Mouse (Mus musculus): ENCODE measurements around the gene M6pr.

M6pr gene

DNA sequence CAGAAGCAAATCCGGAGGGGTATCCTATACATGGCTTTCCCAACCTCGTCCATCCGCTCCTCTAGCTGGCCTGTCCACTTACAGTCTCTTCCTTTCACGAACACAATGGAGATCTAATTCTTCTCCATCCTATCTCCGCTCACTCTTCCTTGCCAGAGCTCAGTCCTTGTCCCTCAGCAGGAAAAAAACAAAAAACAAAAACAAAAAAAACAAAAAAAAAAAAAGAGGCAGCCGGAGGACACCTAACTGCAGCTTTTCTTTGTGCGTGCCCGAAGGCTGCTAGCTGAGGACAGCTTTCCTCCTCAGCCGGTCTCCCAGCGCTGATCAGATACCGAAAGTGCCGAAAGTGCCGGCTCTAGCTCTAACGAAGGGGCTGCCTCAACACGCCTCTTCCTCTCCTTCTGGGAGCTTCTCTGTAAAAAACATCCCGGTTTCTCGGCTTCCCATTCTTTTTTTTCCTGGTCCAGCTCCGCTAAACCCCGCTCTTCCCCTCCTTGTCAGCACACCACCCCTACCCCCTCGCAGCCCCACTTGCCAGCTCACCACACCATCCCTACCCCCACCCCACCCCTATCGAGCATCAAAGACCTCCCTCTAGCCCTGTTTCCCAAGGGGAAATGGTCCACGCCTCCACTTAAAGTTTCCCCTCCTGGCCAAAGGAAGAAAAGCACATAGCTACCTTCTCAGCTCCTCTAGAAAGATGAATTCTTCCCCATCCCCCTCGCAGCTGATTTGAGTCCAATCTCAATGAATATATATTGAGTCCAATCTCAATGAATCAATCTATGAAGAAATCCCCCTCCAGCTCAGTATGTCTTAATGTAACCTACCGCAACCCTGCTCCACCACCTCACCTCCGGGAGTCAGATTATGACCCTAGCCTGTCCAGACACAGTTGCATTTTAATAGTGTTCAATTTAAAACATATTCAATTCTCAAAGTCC, 11.0 kb upstream of the M6pr start:
- in situ Hi-C loops (cut with MboI, MseI): no loop called here

- in situ Hi-C loops (cut with MboI, MseI): no loop called here
Observed at GRCm38 (mm10) chr6:122298223-122298609, 10.3 kb upstream of the M6pr start.

GRCm38 (mm10) chr6:122299621-122300133, 8.8 kb upstream of the M6pr start:
- in situ Hi-C loops (cut with MboI, MseI): no loop called here

GRCm38 (mm10) chr6:122302121-122302520, 6.4 kb upstream of the M6pr start:
- in situ Hi-C loops (cut with MboI, MseI): no loop called here

DNA sequence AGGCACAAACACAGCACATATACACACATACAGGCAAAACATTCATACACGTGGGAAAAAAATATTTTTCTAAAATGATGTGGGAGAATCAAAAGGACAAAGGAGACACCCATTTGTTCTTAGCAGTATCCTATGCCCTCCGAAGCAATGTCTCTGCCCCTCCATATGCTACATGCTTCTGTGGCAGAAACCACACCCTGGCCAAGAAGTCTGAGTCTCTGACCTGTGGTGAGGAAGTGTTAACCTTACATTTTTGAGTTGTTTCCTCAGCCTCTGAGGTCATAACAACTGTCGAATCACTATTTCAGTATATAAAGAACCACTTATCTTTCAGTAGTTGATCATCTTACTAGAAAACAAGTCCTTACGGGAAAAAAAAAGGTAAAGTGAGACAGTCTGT, 5.9 kb upstream of the M6pr start:
- in situ Hi-C loops (cut with MboI, MseI): no loop called here

GRCm38 (mm10) chr6:122303526-122303925, 5.0 kb upstream of the M6pr start:
- in situ Hi-C loops (cut with MboI, MseI): no loop called here

DNA sequence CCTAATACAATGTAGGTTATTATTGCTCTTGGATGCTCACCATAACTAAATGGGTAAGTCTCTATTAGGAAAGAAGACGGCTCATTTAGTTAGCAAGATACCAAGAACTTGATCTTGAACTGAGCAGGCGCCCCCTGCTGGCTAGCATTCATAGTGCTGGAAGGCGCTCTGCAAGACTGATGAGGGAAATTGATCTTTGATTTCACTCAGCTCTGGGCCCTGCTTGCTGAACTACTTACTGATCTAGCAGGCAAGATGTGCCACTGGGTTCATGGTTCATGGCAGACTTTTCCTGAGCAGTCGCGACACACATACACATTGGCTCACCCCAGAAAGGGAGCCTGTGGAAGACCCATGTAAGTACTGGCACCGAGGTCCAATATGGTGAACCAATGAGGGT, 4.2 kb upstream of the M6pr start:
- in situ Hi-C loops (cut with MboI, MseI): no loop called here

DNA sequence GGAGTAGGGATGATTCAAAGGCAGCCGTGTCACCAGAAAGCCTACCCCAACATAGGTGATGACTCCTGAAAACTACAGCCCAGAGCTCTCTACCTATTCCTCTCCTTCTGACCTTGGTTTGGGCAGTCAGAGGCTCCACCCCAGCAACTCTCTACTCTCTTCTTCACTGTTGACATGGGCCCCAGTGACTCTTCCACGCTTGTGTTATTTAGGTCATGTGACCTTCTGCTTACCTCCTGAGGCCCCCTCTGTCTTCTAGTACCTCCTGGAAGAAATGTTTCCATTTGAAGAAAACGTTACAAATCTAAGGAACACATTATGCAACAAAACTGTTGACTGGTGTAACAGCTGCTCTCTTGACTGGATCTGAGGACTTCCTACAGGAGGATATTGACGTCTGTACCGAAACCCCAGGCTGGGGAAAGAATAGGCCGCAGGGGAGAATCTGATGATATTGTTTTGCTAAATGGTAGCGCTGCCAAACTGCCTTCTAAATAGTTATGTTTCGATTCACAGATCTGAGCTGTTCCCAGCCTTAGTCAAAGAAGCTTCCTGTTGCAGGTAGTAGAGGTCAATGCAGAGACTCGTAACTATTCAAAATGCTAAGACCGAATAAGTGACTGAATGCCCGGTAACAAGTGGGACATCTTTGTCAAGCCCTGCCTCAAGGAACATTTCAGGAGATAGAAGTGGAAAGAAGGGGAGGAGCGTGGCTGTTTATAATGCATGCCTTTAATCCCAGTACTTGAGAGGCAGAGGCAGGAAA, 3.5 kb upstream of the M6pr start:
- in situ Hi-C loops (cut with MboI, MseI): loop anchor here (5.0 kb wide), 1 partner anchor 48 kb away; no protein-coding TSS in a partner anchor

GRCm38 (mm10) chr6:122306707-122307106, 1.8 kb upstream of the M6pr start:
- in situ Hi-C loops (cut with MboI, MseI): loop anchor here (5.0 kb wide), 1 partner anchor 49 kb away; no protein-coding TSS in a partner anchor

DNA sequence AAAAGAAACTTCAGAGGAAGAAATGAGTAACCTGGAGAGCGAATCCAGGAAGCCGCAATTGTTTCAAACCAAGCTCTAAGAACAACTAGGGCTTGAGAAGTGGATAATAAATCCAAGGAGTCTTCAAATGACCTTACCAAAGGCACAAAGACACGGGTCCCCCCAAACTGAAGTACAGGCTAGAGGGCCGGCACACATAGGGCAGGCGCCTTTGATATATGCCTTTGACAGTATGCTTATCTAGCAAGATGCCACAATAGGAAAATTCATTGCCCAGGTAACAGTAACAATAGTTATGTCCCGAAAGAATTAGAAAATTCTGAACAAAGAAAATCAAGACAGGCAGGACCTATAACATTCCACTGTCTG, 400 bp upstream of the M6pr start:
- in situ Hi-C loops (cut with MboI, MseI): loop anchor here (5.0 kb wide), 1 partner anchor 51 kb away; no protein-coding TSS in a partner anchor

DNA sequence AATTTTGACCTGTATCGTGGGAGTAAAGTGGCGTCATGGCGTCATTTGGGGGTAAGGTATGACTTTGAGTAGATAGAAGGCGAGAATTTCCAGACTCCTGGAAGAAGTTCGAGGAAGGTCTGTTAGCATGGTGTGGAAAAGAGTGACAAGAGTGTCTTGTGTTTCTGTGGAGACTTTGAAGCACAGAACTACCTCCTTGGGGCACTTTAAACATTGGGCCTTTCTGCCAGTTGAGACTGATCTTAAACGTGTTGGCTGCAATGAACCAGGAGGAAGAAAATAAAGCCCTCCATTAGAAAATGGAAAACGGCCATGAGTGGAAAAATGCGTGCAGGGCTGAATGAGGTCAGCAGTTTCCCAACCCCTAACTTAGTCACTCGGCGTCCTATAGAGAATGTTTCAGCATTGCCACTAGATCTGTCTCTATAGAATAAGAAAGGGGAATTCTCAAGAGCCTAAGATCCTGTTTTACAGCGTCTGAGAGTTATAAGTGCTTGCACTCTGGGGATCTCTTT, 983 bp downstream of the M6pr start:
- in situ Hi-C loops (cut with MboI, MseI): loop anchor here (5.0 kb wide), 1 partner anchor 52 kb away; no protein-coding TSS in a partner anchor

DNA sequence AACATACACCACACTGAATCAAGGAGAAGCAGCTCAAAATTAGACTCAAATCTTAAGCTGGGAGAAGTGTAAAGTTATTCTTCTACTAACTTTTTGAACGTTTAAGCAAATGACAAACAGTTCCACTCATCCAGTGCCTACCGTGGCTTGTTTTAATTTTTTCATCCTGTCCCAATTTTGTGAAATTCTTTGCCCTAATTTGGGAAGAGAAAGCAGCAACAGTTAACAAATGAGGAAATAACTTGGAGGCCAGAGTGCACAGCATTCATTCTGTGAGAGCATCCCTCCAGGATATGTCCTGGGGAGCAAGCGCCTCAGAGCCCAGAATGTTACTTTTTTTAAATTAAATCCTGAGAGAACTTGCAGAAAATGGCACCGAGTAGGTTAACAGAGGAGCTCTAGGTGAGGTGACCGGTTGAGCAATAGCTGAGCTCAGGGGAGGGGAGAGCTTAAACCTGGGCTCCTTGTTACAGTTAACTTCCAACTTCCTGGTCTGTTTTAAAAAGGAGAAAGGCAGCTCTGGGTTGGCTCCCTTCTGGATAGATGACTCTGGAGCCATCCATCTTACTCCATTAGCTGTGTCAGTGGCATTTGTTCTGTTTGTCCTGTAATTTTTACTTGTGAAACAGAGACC, 1.8 kb downstream of the M6pr start:
- in situ Hi-C loops (cut with MboI, MseI): no loop called here

DNA sequence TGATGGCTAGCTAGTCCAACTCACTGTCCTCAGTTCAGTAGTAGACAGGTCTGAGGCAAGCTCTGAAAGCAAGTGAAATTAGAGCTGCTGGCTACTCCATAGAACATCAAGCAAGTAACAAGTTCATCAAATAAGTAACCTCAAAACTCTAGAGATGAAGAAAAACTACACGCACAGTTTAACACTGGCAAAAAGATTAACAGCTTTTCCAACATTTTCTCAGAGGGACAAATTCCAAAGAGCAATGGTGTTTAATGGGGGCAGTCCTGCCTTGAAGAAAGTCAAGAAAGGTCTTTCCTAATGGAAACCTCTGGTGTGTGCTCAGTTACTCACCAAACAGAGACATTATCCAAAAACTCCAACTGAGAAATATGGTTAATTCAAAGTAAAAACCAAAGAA, 10.2 kb downstream of the M6pr start:
- in situ Hi-C loops (cut with MboI, MseI): no loop called here

DNA sequence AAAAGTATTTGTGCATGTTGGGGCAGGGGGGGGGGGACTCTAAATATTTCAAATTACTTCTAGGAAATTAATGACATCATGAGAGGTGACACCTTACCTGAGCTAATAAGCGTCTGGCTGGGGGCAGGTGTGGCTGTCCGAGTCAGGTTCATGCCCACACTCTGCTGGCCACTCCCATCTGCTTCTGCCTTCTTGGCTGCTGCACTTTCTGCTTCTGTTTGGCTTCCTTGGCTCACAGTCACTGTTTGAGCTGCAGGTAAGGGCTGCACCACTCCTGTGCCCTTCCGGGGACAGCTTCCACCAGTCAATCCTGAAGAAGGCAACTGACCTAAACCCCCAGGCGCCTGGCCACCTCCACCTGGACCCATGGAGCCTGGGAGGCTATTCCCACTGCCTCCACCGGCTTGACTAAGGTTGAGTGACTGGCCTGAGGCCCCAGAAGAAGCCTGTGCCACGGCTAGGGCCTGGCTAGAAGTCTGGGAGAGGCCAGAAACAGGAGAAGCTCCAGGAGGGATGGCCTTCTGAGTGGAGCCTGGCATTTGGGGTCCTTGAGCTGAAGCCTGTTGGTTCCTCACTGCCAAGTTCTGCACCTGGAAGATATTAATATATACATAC, 16.9 kb downstream of the M6pr start:
- in situ Hi-C loops (cut with MboI, MseI): loop anchor here (10.0 kb wide), 1 partner anchor 429 kb away; no protein-coding TSS in a partner anchor

DNA sequence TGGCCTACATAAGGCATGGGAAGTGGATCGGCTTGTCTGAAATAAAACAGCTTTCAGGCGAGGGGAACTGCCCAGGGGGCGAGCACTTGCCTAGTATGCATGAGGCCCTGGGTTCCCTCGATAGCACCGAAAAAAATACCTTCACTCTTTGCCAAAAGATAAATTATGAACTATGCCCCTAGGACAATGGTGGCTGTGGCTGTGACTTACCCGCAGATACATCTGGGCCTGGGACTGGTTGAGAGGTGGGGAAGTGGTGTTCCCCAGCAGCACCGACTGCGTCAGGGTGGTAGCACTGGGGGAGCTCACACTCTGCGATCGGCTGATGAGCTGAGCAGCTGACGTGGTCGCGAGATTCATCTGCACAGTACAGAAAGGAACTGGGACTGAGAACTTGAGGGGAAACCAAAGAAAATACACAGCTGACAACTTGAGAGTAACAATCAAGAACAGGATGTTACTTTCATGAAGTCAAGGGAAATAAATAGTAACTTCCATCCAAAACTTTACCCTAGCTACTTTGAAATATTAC, 24.6 kb downstream of the M6pr start:
- in situ Hi-C loops (cut with MboI, MseI): no loop called here

DNA sequence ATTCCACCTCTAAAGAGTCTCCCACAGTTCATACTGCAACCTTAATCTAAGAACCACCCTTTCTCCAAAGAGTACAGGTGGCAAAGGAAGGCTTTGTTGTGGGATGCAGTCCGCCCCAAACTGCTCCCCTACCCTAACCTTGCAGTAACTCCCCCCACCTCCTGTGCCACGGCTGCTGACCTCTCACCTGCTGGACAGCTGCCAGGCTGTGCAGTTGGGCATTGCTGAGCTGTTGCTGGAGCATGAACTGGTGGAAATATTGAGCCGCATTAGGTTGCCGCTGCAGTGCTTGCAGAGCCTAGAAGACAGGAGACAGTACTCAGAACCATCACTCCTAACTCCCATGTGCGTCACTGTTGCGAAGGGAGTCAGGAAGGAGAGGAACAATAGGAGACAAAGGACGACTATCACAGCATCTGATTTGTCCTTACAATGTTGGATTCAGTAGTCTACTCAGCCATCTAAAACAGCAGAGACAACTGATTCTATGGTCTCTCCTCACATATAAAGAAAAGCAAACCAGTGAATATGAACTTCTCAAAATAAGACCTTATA, 26.3 kb downstream of the M6pr start:
- in situ Hi-C loops (cut with MboI, MseI): loop anchor here (5.0 kb wide), 1 partner anchor 57 kb away; no protein-coding TSS in a partner anchor

GRCm38 (mm10) chr6:122337546-122337945, 29.0 kb downstream of the M6pr start:
- in situ Hi-C loops (cut with MboI, MseI): loop anchor here (5.0 kb wide), 1 partner anchor 55 kb away; no protein-coding TSS in a partner anchor

DNA sequence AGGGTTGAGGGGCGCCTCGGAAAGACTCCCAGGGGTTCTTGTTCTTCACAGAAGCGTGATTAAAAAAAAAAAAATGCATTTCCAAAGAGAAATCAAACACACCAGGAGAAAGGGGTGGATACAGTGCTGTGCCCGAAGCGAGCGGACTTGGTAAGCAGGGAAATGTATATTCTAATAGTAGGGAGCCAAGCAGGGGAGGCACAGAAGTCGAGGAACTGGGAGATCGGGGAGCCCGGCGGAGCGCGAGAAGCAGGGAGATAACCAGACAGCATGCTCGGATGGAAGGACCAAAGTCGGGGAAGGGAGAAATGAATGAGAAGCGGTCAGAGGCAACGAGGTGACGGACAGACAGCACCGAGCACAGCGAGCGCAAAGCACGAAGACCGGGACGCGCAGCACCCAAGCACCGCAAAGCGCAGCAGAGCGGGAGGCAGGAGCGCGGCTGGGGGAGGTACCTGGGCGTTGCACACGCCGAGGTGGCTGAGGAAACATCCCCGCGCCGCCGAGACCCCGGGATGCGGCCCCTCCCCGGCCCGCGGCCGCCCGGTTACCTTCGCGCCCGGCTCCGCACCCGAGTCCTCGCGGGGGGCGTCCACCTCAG, 30.6 kb downstream of the M6pr start:
- in situ Hi-C loops (cut with MboI, MseI): loop anchor here (5.0 kb wide), 1 partner anchor 53 kb away; no protein-coding TSS in a partner anchor

GRCm38 (mm10) chr6:122339648-122340341, 31.3 kb downstream of the M6pr start:
- in situ Hi-C loops (cut with MboI, MseI): loop anchor here (5.0 kb wide), 1 partner anchor 53 kb away; no protein-coding TSS in a partner anchor

Data from regulatory T cell (primary cell).